Mouse (Mus musculus): Measurements from ENCODE around the gene Gosr2. TPM values are rescaled to one million over a fixed set of nuclear protein-coding genes. Genes with fewer than 3 reads are reported as not detected.

Gosr2 gene
- polyA plus RNA-seq, 1 experiment from 2014 or later, result 95.4 TPM

- no peak overlapping the region for H3K9ac ChIP-seq
- 43% methylated on average over 9 of the region's 9 CpGs for WGBS
- H3K9me3 ChIP-seq, result no peaks in the 10 kb centered on the region
- ATAC-seq (ENCODE audit: low FRiP score), result no peak
- no peak overlapping the region for H3K4me3 ChIP-seq (replicated peaks)
- H3K4me1 ChIP-seq, result peaks cover 11% of the 10 kb centered on the region
- no peaks in the 10 kb centered on the region for H3K27me3 ChIP-seq
- H3K4me2 ChIP-seq, result no peak overlapping the region
- no peak overlapping the region for H3K27ac ChIP-seq
- H3K36me3 ChIP-seq (replicated peaks), result no peaks in the 10 kb centered on the region
Measured at GRCm38 (mm10) chr11:103716971-103717370, 19.3 kb upstream of the Gosr2 start.

- WGBS, result 83% methylated on average over 2 of the region's 2 CpGs
- Histone ChIP-seq H3K9ac (no peak overlapping the region), H3K9me3 (no peaks in the 10 kb centered on the region), H3K27me3 (no peaks in the 10 kb centered on the region), H3K36me3 (replicated peaks) (no peaks in the 10 kb centered on the region), H3K27ac (no peak overlapping the region), H3K4me2 (no peak overlapping the region), H3K4me3 (replicated peaks) (no peak overlapping the region), H3K4me1 (peaks cover 6% of the 10 kb centered on the region)
- ATAC-seq (ENCODE audit: low FRiP score), result no peak
Measured at GRCm38 (mm10) chr11:103714074-103714473, 16.4 kb upstream of the Gosr2 start.

GRCm38 (mm10) chr11:103711851-103712587 is 14.3 kb upstream of the Gosr2 start:
- no peaks in the 10 kb centered on the region for H3K9me3 ChIP-seq
- no peaks in the 10 kb centered on the region for H3K36me3 ChIP-seq (replicated peaks)
- WGBS, result 54% methylated on average over 28 of the region's 28 CpGs
- H3K4me1 ChIP-seq, result peaks cover 6% of the 10 kb centered on the region
- ATAC-seq (ENCODE audit: low FRiP score), result no peak
- H3K4me2 ChIP-seq, result no peak overlapping the region
- H3K27ac ChIP-seq, result no peak overlapping the region
- 0 out of 2 replicates have a peak, but pooled peaks cover 3% of the 10 kb centered on the region for H3K27me3 ChIP-seq
- H3K4me3 ChIP-seq (replicated peaks), result no peak overlapping the region
- no peak overlapping the region for H3K9ac ChIP-seq

GRCm38 (mm10) chr11:103709982-103710381 is 12.3 kb upstream of the Gosr2 start:
- Histone ChIP-seq H3K4me3 (replicated peaks) (no peak overlapping the region), H3K9ac (no peak overlapping the region), H3K27me3 (0 out of 2 replicates have a peak, but pooled peaks cover 6% of the 10 kb centered on the region), H3K27ac (no peak overlapping the region), H3K4me2 (no peak overlapping the region), H3K36me3 (replicated peaks) (no peaks in the 10 kb centered on the region), H3K9me3 (no peaks in the 10 kb centered on the region), H3K4me1 (peaks cover 6% of the 10 kb centered on the region; the same call in 1 of the 2 replicates)
- no peak for ATAC-seq (ENCODE audit: low FRiP score)
- WGBS, result 84% methylated on average over 1 of the region's 1 CpGs

GRCm38 (mm10) chr11:103707005-103707404 is 9.3 kb upstream of the Gosr2 start:
- Histone ChIP-seq H3K4me1 (peaks cover 2% of the 10 kb centered on the region; the same call in 1 of the 2 replicates), H3K27me3 (0 out of 2 replicates have a peak, but pooled peaks cover 6% of the 10 kb centered on the region), H3K4me3 (replicated peaks) (no peak overlapping the region), H3K9me3 (no peaks in the 10 kb centered on the region), H3K9ac (no peak overlapping the region), H3K27ac (no peak overlapping the region), H3K4me2 (no peak overlapping the region), H3K36me3 (replicated peaks) (no peaks in the 10 kb centered on the region)
- no peak for ATAC-seq (ENCODE audit: low FRiP score)
- 63% methylated on average over 8 of the region's 8 CpGs for WGBS

GRCm38 (mm10) chr11:103698226-103698625 is 528 bp upstream of the Gosr2 start:
- Histone ChIP-seq H3K4me3 (replicated peaks) (peak overlapping the region; percentile 93), H3K27ac (peak overlapping the region; percentile 96), H3K4me2 (peak overlapping the region; percentile 73), H3K9ac (peak overlapping the region; percentile 86), H3K36me3 (replicated peaks) (no peaks in the 10 kb centered on the region), H3K4me1 (peaks cover 11% of the 10 kb centered on the region), H3K9me3 (no peaks in the 10 kb centered on the region), H3K27me3 (no peaks in the 10 kb centered on the region)
- 75% methylated on average over 2 of the region's 2 CpGs for WGBS
- no peak for ATAC-seq (ENCODE audit: low FRiP score)

GRCm38 (mm10) chr11:103696851-103697564 is 690 bp downstream of the Gosr2 start:
- 1% methylated on average over 18 of the region's 18 CpGs for WGBS

GRCm38 (mm10) chr11:103693241-103693640 is 4.5 kb downstream of the Gosr2 start:
- ATAC-seq (ENCODE audit: low FRiP score), result no peak
- Histone ChIP-seq H3K9me3 (no peaks in the 10 kb centered on the region), H3K27me3 (no peaks in the 10 kb centered on the region), H3K4me3 (replicated peaks) (no peak overlapping the region), H3K9ac (no peak overlapping the region), H3K27ac (no peak overlapping the region), H3K36me3 (replicated peaks) (no peaks in the 10 kb centered on the region; the same call in 1 of the 2 replicates), H3K4me1 (peaks cover 9% of the 10 kb centered on the region), H3K4me2 (no peak overlapping the region)
- WGBS, result 76% methylated on average over 1 of the region's 1 CpGs

More at GRCm38 (mm10) chr11:103696851-103697564, 690 bp downstream of the Gosr2 start:
- peak overlapping the region; percentile 93 for H3K4me3 ChIP-seq (replicated peaks)
- H3K9me3 ChIP-seq, result no peaks in the 10 kb centered on the region
- no peaks in the 10 kb centered on the region for H3K36me3 ChIP-seq (replicated peaks)
- peak; percentile 67 for ATAC-seq (ENCODE audit: low FRiP score)
- H3K4me1 ChIP-seq, result peaks cover 11% of the 10 kb centered on the region
- H3K27me3 ChIP-seq, result no peaks in the 10 kb centered on the region
- H3K9ac ChIP-seq, result peak overlapping the region; percentile 86
- peak overlapping the region; percentile 73 for H3K4me2 ChIP-seq
- H3K27ac ChIP-seq, result peak overlapping the region; percentile 96

GRCm38 (mm10) chr11:103691036-103691435 is 6.7 kb downstream of the Gosr2 start:
- Histone ChIP-seq H3K4me1 (peaks cover 3% of the 10 kb centered on the region), H3K4me3 (replicated peaks) (no peak overlapping the region), H3K9ac (no peak overlapping the region), H3K9me3 (no peaks in the 10 kb centered on the region), H3K36me3 (replicated peaks) (peaks cover 18% of the 10 kb centered on the region), H3K27ac (no peak overlapping the region), H3K4me2 (no peak overlapping the region), H3K27me3 (no peaks in the 10 kb centered on the region)
- WGBS, result 98% methylated on average over 1 of the region's 1 CpGs
- ATAC-seq (ENCODE audit: low FRiP score), result no peak

GRCm38 (mm10) chr11:103688980-103689378 is 8.7 kb downstream of the Gosr2 start:
- 27% methylated on average over 3 of the region's 3 CpGs for WGBS
- no peaks in the 10 kb centered on the region for H3K9me3 ChIP-seq
- H3K4me1 ChIP-seq, result peaks cover 3% of the 10 kb centered on the region
- H3K36me3 ChIP-seq (replicated peaks), result peaks cover 39% of the 10 kb centered on the region
- H3K27ac ChIP-seq, result no peak overlapping the region
- H3K4me3 ChIP-seq (replicated peaks), result no peak overlapping the region
- no peak overlapping the region for H3K9ac ChIP-seq
- no peaks in the 10 kb centered on the region for H3K27me3 ChIP-seq
- H3K4me2 ChIP-seq, result no peak overlapping the region
- ATAC-seq (ENCODE audit: low FRiP score), result no peak

- 53% methylated on average over 6 of the region's 6 CpGs for WGBS
- Histone ChIP-seq H3K36me3 (replicated peaks) (peaks cover 44% of the 10 kb centered on the region), H3K9ac (no peak overlapping the region), H3K9me3 (no peaks in the 10 kb centered on the region), H3K27me3 (no peaks in the 10 kb centered on the region), H3K4me1 (peaks cover 3% of the 10 kb centered on the region), H3K4me3 (replicated peaks) (no peak overlapping the region), H3K27ac (no peak overlapping the region), H3K4me2 (no peak overlapping the region)
- ATAC-seq (ENCODE audit: low FRiP score), result no peak
Measured at GRCm38 (mm10) chr11:103688271-103688979, 9.3 kb downstream of the Gosr2 start.

- H3K4me1 ChIP-seq, result peaks cover 3% of the 10 kb centered on the region
- H3K9me3 ChIP-seq, result no peaks in the 10 kb centered on the region
- ATAC-seq (ENCODE audit: low FRiP score), result no peak
- H3K27ac ChIP-seq, result no peak overlapping the region
- no peak overlapping the region for H3K9ac ChIP-seq
- H3K36me3 ChIP-seq (replicated peaks), result peaks cover 62% of the 10 kb centered on the region
- 91% methylated on average over 6 of the region's 6 CpGs for WGBS
- H3K27me3 ChIP-seq, result no peaks in the 10 kb centered on the region
- H3K4me3 ChIP-seq (replicated peaks), result no peak overlapping the region
- H3K4me2 ChIP-seq, result no peak overlapping the region
Measured at GRCm38 (mm10) chr11:103686706-103687105, 11.0 kb downstream of the Gosr2 start.

Measured in forebrain, embryonic 12.5 days (tissue).